Mouse (Mus musculus): ENCODE results near the gene Sema5b.

GRCm38 (mm10) chr16:35541117-35541641, at the start of gene Sema5b:
- peak; percentile 63; the same call in 1 of the 2 replicates for TF ChIP-seq CTCF (IDR thresholded peaks at IDR 0.05)
- no peak for TF ChIP-seq EP300 (IDR thresholded peaks at IDR 0.05)
